Comparison of ENCODE assay signal across 14 mouse cellular contexts in the genomic region with DNA sequence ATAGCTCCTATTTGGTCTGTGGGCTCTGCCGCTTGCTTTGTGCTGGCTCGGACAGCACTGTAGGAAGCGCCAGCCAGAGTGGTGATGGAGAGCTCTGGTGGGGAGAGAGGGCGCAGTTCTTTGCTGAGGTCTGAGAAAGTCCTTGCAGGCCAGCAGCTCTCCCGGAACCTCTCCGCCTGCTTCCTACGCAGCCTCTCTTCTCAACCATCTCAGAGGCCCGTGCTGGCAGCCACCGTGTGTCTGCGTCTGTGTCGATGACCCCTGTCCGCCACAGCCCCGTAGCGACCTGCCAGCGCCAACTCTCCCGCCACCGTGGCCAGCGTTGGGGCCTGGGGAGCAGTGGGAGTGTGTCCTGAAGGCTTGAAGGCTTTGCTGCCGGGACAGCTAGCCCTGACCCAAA. TPM values are rescaled to one million over a fixed set of nuclear protein-coding genes. Genes with fewer than 3 reads are reported as not detected.
A peak's percentile ranks its signal among the peaks of the same experiment; 100 is the strongest.
DNase-seq lines count a peak whose midpoint lies in the region; ATAC-seq lines count a peak whose summit lies in the region.
"Had no signal": no experiment of that assay in that cellular context is flagged by ENCODE, and none has a peak within 500 bp of the region (broad histone marks: within the 10 kb centered on the region; RNA-seq: fewer than 3 reads in every experiment).

No protein-coding gene starts in this region.

- no peak overlapping the region for H3K27ac ChIP-seq in hindbrain, embryonic 11.5 days (ENCODE audit: low read depth, low read length)
- peak overlapping the region; percentile 73 for H3K27ac ChIP-seq in midbrain, embryonic 13.5 days
- H3K27ac ChIP-seq in liver, embryonic 12.5 days = no peak overlapping the region
- H3K27ac ChIP-seq: embryonic facial prominence, embryonic 12.5 days; kidney, embryonic 15.5 days had no signal

- no peaks in the 10 kb centered on the region for H3K9me3 ChIP-seq in hindbrain, embryonic 11.5 days (ENCODE audit: control insufficient read depth, low read length)
- no peaks in the 10 kb centered on the region for H3K9me3 ChIP-seq in midbrain, embryonic 13.5 days
- no peaks in the 10 kb centered on the region for H3K9me3 ChIP-seq in liver, embryonic 12.5 days (replicated peaks)
- H3K9me3 ChIP-seq: embryonic facial prominence, embryonic 12.5 days; kidney, embryonic 15.5 days had no signal

- no peaks in the 10 kb centered on the region for H3K36me3 ChIP-seq in hindbrain, embryonic 11.5 days (ENCODE audit: control insufficient read depth, insufficient read depth, low read length)
- H3K36me3 ChIP-seq in midbrain, embryonic 13.5 days = 0 out of 2 replicates have a peak, but pooled peaks cover 4% of the 10 kb centered on the region
- no peaks in the 10 kb centered on the region for H3K36me3 ChIP-seq in liver, embryonic 12.5 days
- H3K36me3 ChIP-seq: embryonic facial prominence, embryonic 12.5 days; kidney, embryonic 15.5 days had no signal

- peaks cover 7% of the 10 kb centered on the region for H3K4me1 ChIP-seq in hindbrain, embryonic 11.5 days (replicated peaks; ENCODE audit: control insufficient read depth, insufficient read depth, low read length)
- peaks cover 65% of the 10 kb centered on the region for H3K4me1 ChIP-seq in midbrain, embryonic 13.5 days (replicated peaks)
- H3K4me1 ChIP-seq in liver, embryonic 12.5 days = peaks cover 14% of the 10 kb centered on the region; the same call in 1 of the 2 replicates

- ATAC-seq in cerebellum, adult (ENCODE audit: insufficient number of reproducible peaks, low FRiP score, low TSS enrichment) = no peak
- no peak for ATAC-seq in hindbrain, embryonic 11.5 days (ENCODE audit: low FRiP score)
- no peak for ATAC-seq in midbrain, embryonic 13.5 days
- ATAC-seq in liver, embryonic 12.5 days = no peak
- ATAC-seq: forebrain, postnatal 0 days had no signal

- 0% methylated on average over 19 of the region's 19 CpGs for WGBS in hindbrain, embryonic 11.5 days
- WGBS in midbrain, embryonic 13.5 days = 3% methylated on average over 16 of the region's 19 CpGs
- WGBS in liver, embryonic 12.5 days (ENCODE audit: insufficient replicate concordance) = 5% methylated on average over 19 of the region's 19 CpGs

- H3K27me3 ChIP-seq in hindbrain, embryonic 11.5 days (ENCODE audit: control insufficient read depth, insufficient read depth, low read length) = peaks cover 82% of the 10 kb centered on the region
- peaks cover 74% of the 10 kb centered on the region for H3K27me3 ChIP-seq in midbrain, embryonic 13.5 days
- peaks cover 98% of the 10 kb centered on the region for H3K27me3 ChIP-seq in liver, embryonic 12.5 days (replicated peaks)

- H3K4me3 ChIP-seq in hindbrain, embryonic 11.5 days (ENCODE audit: low read depth, low read length) = peak overlapping the region; percentile 19
- H3K4me3 ChIP-seq in midbrain, embryonic 13.5 days (replicated peaks) = peak overlapping the region; percentile 47
- H3K4me3 ChIP-seq in liver, embryonic 12.5 days = no peak overlapping the region
- H3K4me3 ChIP-seq: embryonic facial prominence, embryonic 12.5 days; kidney, embryonic 15.5 days had no signal

- peak; percentile 58 for DNase-seq in cerebellum, adult 11-12 months
- DNase-seq in cerebellum, adult 9-10 months = peak; percentile 58
- DNase-seq in hindbrain, embryonic 11.5 days (ENCODE audit: low spot score) = peak; percentile 65
- DNase-seq in yolk sac, embryonic 10.5 days (ENCODE audit: low spot score) = no peak
- DNase-seq in left cerebral cortex, adult 18-20 months (ENCODE audit: low spot score in 2 of 2) = no peak
- DNase-seq: forebrain, postnatal 0 days; layer of hippocampus, postnatal 36 days; thymus, adult 2 months had no signal

- peak overlapping the region; percentile 48 for H3K9ac ChIP-seq in hindbrain, embryonic 11.5 days (ENCODE audit: low read depth, low read length)
- H3K9ac ChIP-seq in midbrain, embryonic 13.5 days (replicated peaks) = peak overlapping the region; percentile 81
- no peak overlapping the region for H3K9ac ChIP-seq in liver, embryonic 12.5 days
- H3K9ac ChIP-seq: embryonic facial prominence, embryonic 12.5 days; forebrain, postnatal 0 days; kidney, embryonic 15.5 days had no signal

- peak overlapping the region; percentile 31 for H3K4me2 ChIP-seq in hindbrain, embryonic 11.5 days (replicated peaks; ENCODE audit: low read depth, low read length)
- H3K4me2 ChIP-seq in midbrain, embryonic 13.5 days (replicated peaks) = peak overlapping the region; percentile 64
- H3K4me2 ChIP-seq in liver, embryonic 12.5 days = no peak overlapping the region
- H3K4me2 ChIP-seq: embryonic facial prominence, embryonic 12.5 days; kidney, embryonic 15.5 days had no signal

RNA-seq across cellular contexts. Expression of a gene that starts 5.4 kb away (rescaled TPM):
- polyA plus RNA-seq in hindbrain, embryonic 11.5 days (2014; fragmentation: Nextera tagmentation; extraction: Ambion mirVana) = 1.1 and 1.2 TPM in 2 replicates
- 1.9 and 2.2 TPM in 2 replicates for polyA plus RNA-seq in midbrain, embryonic 13.5 days (2015; fragmentation: Nextera tagmentation; extraction: Ambion mirVana)
- polyA plus RNA-seq in liver, embryonic 12.5 days (2016; fragmentation: Nextera tagmentation; extraction: Ambion mirVana) = not detected in 2 replicates
- under 1 TPM; 0.23 to 0.35 TPM for total RNA-seq in left cerebral cortex, adult 18-20 months (2021)
- polyA plus RNA-seq: embryonic facial prominence, embryonic 12.5 days; forebrain, postnatal 0 days; heart, embryonic 16.5 days had no signal

Comparison
In these comparisons a context has a peak if more than half of its experiments do, and no peak if none do; other contexts are left out.
1. DNase-seq: peak in cerebellum, adult 11-12 months (single experiment), cerebellum, adult 9-10 months (single experiment) and hindbrain, embryonic 11.5 days (single experiment); none in yolk sac, embryonic 10.5 days (single experiment) and left cerebral cortex, adult 18-20 months (0 of 2).